Mouse (Mus musculus) liver (tissue): Measurements from ENCODE around the gene Sh3d19.

Experiments
- DNase-seq: peaks from one replicate; pipeline ENCODE4 v3.0.0-alpha.2; 2020; ENCODE audit warnings: mixed read lengths

Sh3d19 gene

DNA sequence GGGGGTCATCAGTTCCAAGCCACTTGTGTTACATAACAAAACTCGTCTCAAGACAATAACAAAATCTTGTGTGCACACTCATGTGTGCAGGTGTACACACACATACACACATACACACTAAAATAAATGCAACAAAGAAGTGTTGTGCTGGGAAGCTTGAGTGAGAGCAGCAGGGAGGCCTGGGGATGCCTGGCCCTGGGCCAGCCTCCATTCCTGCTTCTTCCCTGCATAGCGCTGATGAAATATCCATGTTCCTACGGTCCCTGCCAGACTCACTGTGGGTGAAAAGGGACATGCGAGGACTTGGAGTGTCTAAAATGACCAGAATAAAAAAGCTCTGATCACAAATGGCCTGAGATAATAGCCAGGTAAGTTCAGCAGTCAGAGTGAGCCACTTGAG lies 59.7 kb downstream of the Sh3d19 start:
- no peak for DNase-seq

DNA sequence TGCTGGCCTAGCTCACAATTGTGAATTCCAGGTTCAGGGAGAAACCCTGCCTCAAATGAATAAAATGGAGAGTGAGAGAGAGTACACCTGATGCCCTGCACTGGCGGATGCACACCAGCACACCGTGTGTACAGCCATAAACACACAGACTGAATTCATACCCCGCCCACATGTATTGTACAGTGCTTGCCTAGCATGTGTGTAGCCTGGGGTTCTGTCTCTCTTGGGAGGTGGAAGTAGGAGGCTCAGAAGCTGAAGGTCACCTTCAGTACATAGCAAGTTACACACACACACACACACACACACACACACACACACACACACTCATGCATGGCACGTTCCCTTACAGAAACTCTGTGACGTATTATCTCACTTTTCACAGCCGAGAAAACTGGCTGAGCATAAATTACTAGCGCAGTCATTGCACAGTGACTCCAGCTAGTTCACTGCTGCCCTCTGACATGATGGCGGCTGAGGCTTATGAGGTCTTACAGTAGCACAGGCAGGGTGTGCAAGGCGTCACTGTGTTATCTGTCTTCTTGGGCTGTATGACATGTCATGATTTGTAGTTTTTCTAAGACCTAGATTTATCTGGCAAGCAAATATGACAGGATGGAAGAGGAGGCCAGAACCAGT lies 62.7 kb downstream of the Sh3d19 start:
- DNase-seq = no peak

DNA sequence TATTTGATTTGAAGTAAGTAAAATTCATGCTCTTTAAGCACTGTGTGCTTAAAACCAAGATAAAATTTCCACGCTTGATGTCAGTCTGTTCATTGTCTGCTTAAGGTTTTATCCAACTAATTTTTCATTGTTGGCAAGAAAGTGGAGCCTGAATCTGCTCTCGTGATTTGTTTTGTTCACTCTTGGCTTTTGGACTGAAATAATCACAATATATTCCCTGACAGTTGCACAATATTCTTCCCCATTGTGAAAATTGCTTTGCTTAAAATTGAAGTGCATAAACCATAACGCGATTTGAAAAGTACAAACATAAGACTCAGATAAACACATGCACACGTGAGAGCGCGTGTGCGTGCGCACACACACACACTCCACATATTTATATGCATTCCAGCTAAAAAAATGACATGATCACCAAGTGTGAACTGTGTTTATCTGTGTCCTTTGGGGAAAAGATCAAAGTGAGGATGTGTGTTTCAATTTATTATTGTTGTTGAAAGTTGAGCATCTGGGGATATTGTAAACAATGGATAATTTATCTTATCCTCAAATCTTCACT lies 67.1 kb downstream of the Sh3d19 start:
- DNase-seq = no peak

DNA sequence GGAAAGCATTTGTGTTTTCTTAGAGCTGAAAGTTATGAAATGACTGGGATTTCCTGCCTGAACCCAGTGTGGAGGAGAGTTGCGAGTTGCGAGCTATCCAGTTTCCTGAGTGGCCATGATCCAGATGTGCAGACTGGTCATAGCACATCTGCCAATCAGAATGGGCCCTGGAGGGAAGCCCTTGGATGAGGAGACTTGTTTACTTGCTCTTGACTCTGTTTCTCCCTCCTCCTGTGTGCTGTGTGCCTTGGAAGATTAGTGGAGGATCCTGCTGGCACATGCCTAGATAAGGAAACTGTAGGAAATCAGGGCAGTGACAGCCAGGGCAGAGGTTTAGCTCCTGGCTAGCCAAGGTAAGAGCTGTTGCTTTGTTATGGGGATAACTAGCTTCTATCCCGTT lies 67.7 kb downstream of the Sh3d19 start:
- DNase-seq = no peak

DNA sequence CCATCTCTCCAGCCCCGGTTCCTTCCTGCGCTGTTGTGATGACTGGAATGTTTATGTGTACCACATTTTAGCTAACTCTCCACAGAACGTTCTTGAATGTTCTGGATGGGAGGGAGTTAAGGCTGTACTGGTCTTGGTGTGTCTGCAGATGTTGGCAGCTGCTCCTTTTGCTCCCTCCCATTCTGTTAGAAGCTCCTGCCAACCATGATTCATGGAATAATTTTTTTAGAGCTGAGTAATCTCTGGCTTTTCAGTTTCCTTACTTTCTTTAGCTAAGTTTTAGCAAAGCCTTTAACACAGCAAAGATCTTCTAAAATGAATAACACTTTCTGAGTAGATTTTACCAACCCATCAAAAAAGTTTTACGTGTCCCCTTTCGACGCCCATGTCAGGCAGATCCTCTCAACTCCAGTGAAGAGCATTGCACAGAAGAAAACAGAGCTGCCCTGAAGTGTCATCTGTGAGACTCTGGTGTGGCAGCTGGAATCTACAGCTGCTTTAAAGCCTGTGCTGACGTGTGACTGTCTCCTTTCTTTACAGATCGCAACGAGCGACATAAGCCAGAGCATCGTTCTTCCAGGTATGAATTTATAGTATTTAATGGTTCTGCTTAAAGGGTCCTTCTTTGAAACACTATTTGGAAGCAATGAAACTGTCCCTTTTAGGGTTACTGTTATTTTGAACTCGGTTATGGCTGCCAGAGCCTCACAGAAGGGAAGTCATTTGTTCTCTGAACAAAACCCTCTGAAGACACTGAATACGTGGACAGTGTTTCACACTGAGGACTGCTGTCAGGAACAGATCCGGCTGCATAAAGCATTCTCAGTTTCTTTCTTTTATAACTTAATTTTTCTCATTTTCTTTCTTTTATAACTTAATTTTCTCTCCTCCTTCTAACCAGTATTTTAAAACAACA lies 69.6 kb downstream of the Sh3d19 start:
- no peak for DNase-seq

DNA sequence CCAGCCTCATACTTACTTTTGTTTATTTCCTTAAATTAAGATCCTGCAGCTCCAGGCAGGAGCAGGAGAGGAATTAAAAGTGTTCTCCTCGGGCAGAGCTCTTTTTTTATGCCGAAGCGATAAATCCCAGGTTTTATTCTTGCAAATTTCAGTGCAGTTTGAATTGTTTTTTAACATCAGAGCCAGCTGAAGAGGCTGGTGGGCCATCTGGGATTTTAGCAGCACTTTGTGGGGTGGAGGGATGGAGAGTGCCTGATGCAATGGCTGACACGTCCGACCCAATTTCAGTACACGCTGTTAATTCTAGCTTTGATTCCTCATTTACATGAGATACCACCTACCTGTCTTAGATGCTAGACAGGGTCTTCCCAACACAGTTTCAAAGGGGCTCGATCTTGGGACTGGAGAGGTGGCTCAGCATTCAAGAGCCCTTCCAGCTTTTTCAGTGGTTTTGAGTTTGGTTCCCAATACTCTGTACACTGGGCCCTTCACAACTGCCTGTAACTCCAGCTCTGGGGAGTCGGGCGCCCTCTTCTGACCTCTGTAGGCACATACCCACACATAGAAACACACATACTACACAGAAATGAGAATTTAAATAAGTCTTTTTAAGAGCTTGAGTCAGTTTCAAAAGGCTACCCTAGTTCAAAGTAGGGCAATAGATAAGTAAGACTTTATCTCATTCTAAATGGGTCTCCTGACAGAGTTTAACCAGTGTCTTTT lies 76.9 kb downstream of the Sh3d19 start:
- DNase-seq = no peak

DNA sequence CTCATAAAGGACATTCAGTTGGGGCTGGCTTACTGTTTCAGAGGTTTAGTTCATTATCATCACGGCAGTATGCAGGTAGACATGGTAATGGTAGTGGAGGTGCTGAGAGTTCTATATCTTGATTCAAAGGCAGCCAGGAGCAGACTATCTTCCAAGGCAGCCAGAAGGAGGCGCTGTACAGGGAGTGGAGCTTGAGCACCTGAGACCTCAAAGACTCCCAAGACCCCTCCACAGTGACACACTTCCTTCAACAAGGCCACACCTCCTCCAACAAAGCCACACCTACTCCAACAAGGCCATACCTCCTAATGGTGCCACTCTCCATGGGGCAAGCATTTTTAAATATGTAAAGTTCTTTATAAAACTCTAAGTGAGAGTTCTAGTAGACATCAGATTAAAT lies 78.1 kb downstream of the Sh3d19 start:
- DNase-seq = no peak

DNA sequence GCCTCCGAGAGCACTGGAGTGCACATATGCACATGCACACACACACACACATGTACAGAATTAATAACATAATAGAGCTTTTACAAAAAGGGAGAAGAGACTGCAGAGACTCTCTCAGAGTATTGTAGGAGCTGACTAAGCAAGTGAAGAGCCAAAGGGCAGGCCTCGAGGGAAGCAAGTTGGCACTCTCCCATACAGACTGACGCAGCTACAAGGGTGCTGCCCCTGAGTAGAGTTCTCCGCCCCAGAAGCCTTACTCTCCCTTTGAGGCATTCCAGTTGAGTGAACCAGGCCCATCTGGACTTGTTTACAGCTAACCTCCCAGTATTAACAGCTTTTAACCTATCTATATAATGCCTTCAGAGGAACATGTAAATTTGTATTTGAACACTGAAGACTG lies 85.8 kb downstream of the Sh3d19 start:
- no peak for DNase-seq

DNA sequence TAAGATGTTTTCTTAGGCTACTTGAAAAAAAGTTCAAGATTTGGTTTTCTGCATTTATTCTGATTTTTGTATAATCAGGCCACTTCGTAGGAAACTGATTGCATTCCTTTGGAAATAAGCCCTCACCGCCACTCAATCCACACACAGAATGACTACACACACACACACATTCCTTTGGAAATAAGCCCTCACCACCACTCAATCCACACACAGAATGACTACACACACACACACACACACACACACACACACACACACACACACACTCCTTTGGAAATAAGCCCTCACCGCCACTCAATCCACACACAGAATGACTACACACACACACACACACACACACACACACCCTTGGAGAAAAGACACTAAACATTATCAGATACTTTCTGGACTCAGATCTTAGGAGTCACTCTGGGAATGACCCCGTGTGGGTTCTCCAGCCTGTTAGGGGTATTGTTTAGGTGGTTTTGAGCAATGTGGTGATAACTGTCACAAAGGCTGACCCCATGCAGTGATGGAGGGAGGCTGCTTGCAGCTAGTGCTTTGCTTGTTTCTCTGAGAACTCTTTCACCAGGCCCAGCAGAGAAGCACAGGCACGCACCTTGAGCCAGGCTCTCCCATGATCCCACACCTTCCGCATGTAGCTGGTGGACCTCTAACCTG lies 86.7 kb downstream of the Sh3d19 start:
- DNase-seq = no peak

DNA sequence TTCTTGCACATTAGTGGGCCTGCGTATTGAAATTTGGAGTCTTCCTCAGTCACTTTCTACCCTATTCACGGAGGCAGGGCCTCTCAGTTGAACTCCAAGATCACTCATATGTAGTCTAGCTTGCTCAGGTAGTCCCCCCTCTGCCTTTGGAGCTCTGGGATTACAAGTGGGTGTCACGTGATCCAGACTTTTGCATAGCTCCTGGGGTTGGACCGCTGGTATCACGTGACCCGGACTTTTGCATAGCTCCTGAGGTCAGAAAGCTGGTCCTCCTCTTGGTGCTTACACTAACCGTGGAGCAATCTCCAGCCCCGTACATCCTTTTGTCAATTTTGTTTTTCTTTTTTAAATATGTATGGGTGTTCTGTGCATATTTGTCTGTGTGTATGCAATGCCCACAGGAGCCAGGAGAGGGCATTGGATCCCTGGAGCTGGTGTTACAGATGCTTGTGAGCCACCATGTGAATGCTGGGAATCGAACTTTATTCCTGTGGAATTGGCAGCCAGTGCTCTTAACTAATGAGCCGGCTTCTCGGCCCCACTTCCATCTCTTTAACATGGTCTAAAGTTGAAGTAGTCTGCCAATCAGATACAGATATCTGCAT lies 98.8 kb downstream of the Sh3d19 start:
- peak; percentile 16 for DNase-seq

DNA sequence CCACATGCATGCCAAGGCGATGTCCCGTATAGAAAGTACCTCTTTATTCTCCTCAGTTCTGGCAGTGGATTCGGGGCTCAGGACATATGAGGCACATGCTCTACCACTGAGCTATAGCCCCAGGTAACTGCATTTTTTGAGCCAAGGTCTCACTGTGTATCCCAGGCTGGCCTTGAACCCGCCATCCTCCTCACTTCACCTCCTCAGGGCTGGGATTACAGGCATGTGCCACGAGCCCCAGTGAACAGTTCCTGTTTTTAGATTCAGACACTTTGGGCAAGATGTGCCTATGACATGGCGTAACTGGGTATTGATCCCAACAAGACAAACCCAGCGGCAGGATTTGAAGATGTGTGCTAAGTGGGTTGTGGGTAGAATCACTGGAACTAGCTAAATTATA lies 99.9 kb downstream of the Sh3d19 start:
- no peak for DNase-seq

DNA sequence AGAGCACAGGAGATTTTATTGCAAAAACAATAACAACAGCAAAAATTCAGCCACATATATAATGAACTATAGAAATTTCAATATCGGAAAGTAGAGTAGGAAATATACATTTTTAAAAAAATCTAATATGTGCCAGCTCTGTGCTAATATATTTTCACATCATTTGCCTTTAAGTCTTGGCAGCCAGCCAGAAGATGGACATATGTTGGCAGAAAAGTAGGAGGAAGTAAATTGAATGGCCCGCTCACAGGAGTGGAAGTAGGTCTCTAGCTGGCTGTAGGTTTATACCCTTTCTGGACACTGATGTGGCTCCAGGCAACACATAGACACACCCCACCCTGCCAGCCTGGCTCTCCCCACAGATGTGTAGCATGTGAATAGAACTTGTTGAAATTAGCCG lies 101.2 kb downstream of the Sh3d19 start:
- no peak for DNase-seq

DNA sequence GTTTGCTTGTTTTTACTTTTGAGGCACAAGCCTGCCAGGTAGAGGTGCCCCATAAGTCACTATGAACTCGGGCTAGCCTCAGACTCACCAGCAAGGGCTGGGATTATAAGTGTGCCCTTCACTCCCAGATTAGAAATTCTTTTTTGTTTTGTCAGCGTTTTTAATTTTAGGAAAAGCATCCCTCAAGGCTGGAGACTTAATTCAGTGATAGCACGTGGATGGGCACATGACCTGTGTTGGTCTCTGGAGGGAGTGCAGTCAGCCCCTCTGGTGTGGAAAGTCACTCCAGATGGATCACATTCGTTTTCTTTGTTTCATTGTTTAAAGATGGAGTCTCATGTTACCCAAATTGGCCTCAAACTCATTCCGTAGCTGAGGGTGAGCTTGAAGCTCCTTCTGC lies 102.0 kb downstream of the Sh3d19 start:
- DNase-seq = no peak

DNA sequence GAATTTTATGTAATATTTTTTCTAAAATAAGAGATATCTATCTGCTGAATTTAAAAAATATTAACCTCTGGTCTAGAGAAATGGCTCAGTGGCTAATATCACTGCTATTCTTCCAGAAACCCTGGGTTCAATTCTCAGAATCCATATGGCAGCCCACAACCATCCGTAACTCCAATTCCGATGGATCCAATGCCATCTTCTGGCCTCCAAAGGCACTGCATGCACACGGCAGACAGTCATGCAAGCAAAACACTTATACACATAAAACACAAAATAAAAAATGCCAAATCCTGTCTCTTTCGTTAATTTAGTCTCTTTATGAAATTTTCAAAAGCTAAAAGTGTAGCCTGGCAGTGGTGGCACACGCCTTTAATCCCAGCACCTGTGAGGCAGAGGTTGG lies 104.7 kb downstream of the Sh3d19 start:
- DNase-seq = no peak

DNA sequence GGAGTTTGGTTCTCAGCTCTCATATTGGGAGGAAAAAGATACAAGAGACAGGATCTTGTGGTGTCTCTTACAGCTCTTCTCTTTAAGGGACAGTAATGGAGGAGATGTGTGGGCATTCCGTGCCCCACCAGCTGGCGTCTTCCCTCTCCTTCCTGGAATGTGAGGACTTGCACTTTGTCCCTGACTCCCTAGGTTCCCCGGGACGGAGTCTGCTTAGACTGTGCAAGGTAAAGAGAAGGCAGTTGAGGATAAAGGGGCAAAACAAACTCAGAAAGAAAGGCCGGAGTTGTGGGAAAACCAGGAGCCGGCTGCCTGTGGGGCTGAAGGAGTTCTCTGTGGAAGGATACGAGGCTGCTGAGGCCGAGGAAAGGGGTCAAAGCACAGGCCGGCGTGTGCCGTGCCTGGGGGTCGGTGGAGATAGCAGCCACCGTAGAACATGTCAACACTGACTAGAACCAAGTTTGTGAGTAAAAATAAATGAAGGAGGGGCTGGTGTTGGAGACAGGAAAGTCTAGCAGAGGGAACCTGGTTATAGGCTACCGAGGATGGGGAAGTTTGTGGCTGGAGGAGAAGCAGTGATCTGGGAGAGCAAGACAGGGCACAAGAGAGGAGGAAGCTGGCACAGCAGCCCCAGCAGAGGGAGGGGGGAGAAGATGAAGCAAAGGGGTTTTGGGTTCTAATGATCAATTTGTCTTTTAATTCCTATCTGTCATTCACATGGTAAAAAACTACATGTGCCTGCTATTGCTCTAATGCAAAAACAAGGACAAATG lies 105.8 kb downstream of the Sh3d19 start:
- no peak for DNase-seq

DNA sequence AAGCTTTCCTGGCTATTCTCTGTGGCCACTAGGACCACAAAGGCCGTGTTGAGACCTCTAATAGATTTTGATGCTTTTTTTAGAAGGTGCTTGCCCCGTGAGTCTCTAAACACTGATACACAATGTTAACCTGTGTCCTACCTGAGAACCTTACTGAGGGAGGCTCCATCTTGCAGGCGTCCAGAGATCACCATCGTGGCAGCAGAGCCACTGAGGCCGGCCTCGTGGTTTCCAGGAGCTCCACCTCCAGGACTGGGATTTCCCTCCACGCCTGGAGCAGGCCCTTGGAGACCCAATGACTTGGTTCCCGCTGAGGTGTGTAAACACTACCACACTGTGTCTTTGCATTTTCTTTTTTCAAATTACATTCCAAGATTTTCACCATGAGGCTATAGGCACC lies 112.1 kb downstream of the Sh3d19 start:
- DNase-seq = no peak

DNA sequence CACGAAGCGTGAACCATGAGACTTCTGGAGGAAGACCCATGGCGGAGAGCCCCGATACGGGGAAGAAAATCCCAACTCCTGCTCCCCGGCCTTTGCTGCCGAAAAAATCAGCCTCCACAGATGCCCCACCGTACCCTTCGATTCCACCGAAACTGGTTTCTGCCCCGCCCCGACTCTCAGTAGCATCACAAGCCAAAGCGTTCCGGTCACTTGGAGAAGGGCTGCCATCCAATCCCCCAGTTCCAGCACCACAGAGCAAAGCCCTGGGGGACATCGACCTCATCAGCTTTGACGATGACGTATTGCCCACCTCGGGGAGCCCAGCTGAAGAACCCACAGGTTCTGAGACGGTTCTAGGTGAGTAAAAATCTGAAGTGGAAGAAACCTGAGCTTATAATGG lies 114.1 kb downstream of the Sh3d19 start:
- DNase-seq = no peak

DNA sequence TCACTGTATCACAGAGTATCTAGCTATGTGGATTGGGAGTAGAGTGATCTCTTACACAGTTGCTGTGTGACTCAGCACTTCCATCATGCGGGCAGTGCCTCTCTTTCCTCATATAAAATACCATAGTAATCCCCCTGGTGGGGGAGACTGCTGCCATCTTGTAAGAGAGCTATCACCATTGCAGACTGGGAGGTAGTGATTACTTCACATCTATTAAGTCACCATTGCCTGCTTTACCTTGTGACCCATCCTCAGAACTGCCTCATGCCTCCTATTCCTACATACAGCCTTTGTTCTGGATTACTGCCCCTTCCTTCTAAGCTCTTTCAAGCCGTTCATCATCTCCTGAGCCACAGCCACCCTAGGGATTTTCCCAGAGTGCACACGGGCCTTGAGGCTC lies 117.0 kb downstream of the Sh3d19 start:
- DNase-seq = no peak

DNA sequence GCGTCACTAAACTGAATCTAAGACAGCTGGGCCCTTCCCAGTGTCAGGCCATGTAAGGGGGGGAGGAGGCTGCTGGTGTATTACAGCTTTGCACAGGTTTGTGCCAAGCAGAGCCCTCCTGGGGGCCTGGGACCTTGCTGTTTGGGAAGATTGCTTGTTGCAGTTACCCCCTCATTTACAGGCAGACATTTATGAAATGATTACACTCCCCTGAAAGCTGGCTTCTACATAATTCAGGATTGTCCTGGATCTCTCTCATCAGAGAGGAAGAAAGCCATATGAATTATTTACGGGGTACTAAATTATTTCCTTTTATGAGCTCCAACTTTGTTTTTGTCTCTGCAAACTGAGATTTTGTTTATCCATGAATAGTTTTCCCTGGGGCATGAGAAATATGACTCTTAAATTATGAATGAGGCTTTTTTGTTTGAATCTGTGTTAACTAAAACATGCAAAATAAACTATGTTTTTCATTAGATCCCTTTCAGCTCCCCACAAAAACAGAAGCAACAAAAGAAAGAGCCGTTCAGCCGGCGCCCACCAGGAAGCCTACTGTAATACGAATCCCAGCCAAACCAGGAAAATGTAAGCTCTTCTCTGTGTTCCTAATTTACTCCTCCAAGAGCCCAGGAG lies 122.4 kb downstream of the Sh3d19 start:
- DNase-seq = no peak

DNA sequence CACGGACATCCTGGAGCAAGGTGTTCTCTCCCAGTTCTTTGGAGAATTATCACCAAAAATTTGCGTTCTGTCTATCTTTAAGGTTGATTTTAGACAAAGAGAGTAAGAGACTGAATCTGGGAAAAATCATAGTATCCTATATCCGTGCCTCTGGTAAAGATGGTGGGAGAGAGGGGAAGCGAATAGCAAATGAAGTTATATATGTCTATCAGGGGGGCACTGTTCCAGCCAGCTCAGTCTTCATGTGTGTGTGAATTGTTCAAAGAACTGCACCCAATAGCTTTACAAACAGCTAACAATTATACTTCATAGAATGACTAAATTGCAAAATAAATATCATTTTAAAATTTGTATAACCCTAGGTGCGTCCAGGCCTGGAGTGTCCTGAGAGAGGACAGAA lies 123.0 kb downstream of the Sh3d19 start:
- no peak for DNase-seq

DNA sequence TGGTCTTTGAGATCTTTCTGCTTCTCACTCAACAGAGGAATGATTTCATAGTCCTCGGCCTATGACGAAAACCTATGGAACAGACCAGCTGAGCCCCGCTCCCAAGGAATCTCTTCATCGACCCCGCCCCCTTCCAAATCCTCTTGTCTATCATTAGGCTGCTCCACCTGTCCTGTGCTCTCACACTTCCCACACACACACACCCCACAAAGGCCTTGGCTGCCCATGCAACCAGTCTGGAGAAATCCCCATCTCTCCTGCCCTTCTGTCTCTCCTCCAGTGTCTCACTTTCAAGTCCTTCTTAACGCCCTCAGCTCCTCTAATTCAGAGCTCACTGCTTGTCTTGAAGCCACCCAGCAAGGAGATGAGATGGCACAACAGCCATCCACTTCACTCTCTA lies 131.0 kb downstream of the Sh3d19 start:
- no peak for DNase-seq
